Mouse (Mus musculus) gastrocnemius, postnatal 25 days (tissue): ENCODE results near the gene Actn3. TPM values are rescaled to one million over a fixed set of nuclear protein-coding genes. Genes with fewer than 3 reads are reported as not detected.
"Not testable (repeated sequence)": the region's sequence is repeated elsewhere in the genome, so short reads cannot be mapped to it uniquely, and the experiment has no call there.

Source experiments
- DNase-seq: peaks from one replicate; pipeline ENCODE4 v3.0.0; 2022
- long read RNA-seq, 2 experiments: library from polyadenylated mRNA; stranded (forward); transcript quantifications; one replicate each; pipeline ENCODE4 v2.0.0; 2021
- total RNA-seq, 2 experiments: library from RNA; stranded (reverse); gene quantifications; 1 replicate in 1 of 2; 2 replicates in 1 of 2; pipeline ENCODE4 v1.2.3; 2021

Gene Actn3
- 1,000 to 10,000 TPM; 7,181 to 7,860 TPM for total RNA-seq
- long read RNA-seq, experiment 1, transcript Actn3-202 (6 exons, 982 nt) = minor isoform, 72 of 4,863 reads
- long read RNA-seq, experiment 1, transcript Actn3-201 (21 exons, 2,887 nt) = major isoform, 3,500 of 4,863 reads
- long read RNA-seq, experiment 1, partial matches to known transcripts = 788 of 4,863 reads
- long read RNA-seq, experiment 1, other reads (novel, unspliced or antisense) = 503 of 4,863 reads
- long read RNA-seq, experiment 2, transcript Actn3-202 (6 exons, 982 nt) = minor isoform, 40 of 7,975 reads
- long read RNA-seq, experiment 2, transcript Actn3-201 (21 exons, 2,887 nt) = major isoform, 6,418 of 7,975 reads
- long read RNA-seq, experiment 2, partial matches to known transcripts = 1,093 of 7,975 reads
- long read RNA-seq, experiment 2, other reads (novel, unspliced or antisense) = 424 of 7,975 reads

GRCm38 (mm10) chr19:4877785-4878184 is at the start of gene Actn3:
Actn3 (minus strand) TSS chr19:4877909.
- DNase-seq = peak; percentile 83

- DNase-seq = no peak
Measured at GRCm38 (mm10) chr19:4925121-4925860, 47.6 kb upstream of the Actn3 start.

DNA sequence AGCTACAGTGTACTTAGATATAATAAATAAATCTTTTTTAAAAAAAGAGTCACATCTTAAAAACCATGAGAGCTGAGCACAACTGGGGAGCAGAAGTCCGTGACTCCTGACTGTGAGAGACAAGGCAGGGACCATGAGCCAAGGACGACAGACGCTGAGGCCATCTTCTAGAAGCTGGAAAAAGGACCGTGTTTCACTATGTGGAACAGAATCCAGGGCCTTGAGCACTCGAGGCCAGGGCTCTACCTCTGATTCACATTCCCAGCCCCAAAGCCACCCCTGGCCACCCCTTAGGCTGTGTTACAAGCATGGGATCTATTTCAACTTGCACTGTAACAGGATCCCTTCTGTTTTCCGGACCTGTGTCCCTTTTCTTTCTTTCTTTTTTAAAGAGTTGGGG is 41.9 kb upstream of the Actn3 start:
- DNase-seq = no peak

DNA sequence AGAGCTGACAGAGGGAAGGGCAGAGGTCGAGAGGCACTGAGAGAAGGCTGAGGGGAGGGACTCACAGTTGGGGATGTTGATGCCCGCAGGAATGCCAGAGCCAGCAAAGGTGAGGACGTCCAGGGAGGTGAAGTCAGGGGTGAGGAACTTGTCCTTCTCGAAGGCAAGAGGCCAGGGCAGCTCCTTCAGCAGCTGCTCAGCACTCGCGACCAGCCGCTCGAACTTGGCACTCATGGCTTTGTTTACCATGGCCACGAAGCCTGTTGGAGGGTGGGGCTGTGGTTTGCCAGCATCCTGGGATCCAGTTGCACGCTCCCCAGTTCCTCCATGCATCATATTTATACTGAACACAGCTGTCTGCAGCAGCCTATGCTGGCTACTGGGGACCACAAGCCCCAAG is 39.1 kb upstream of the Actn3 start:
- DNase-seq = no peak

DNA sequence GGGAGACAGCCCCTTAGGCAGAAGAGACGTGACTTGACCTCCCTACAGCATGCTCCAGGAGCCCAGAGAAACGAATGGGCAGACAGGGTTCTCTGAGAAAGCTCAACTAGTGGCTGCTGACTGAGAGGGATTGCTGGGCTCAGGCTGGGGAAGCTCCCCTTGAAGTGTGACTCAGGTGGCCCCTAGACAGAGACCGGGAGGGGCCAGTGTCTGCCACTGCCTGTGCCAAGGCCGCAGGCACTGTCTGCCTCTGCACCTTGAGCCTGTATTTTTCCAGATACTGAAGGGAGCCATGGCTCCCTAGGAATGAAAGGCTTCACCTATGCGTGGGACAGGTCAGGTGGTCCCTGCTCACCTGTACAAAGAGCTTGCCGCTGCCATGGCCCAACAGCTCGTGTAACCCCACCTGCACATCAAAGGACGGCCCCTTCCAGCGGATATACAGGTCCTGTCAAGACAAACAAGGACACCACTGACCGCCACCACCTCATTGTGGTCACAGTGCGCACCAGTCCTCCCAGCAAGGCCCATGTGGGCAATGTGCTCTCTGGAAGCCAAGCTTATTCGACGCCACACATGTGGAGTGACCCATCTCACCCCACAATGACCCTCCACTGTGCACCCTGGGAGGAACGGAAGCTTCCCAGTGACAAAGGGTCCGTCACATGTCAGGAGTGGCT is 38.4 kb upstream of the Actn3 start:
- DNase-seq = no peak

DNA sequence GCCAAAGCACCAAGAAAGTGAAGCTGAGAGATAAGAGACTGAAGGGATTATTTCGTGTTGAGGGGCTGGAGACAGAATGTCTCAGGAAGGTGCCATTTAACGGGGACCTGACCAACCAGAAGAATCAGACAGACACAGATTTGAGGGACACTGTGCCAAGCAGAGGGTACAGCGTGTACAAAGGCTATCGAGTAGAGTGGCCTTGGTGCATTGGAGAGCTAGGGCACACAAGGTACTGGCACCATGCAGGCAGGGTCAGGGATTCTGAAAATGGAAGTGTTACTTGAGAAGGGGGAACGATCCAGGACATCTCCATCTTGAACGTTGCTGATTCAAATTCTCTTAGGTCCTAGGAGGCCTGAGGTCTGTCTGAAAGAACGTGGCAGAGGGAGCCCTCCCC is 31.7 kb upstream of the Actn3 start:
- no peak for DNase-seq

DNA sequence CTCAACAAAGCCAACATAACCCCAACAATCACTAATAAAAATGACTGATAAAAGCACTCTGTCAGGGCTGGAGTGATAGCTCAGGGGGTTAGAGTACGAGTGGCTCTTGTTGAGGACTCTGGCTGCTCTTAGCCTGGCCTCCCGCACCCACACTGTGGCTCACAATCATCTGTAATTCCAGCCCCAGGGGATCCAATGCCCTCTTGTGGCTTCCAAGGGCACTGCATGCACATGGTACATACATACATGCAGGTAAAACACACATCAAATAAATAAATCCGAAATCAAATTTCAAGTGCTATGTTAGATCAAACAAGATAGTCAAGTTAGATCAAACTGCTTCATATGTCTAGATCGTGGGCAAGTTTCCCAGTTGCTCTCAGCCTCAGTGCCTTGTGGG is 30.4 kb upstream of the Actn3 start:
- no peak for DNase-seq

- peak; percentile 60 for DNase-seq
Measured at GRCm38 (mm10) chr19:4905979-4906794, 28.5 kb upstream of the Actn3 start, which contains the start of gene Bbs1. Bbs1 (minus strand) TSS chr19:4906628.

GRCm38 (mm10) chr19:4899888-4900287 is 22.2 kb upstream of the Actn3 start:
- no peak for DNase-seq

DNA sequence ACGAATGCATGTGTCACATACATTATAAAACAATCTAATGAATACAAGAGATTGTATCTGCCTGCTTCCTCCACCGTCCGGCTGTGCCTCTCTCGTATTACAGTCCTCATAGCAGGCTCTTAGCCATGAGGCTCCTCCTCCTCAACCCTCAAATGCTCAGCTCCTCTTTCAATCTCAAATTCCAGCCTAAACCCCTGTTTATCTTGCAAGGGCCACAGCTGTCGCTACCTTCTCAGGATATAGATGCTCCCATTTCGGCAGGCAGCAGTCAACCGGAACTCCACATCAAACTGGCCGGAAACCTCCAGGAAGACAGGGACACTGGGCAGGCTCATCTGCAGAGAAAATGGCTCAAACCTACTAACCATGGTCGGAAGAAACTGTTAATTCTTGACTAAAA is 21.3 kb upstream of the Actn3 start:
- DNase-seq = no peak

DNA sequence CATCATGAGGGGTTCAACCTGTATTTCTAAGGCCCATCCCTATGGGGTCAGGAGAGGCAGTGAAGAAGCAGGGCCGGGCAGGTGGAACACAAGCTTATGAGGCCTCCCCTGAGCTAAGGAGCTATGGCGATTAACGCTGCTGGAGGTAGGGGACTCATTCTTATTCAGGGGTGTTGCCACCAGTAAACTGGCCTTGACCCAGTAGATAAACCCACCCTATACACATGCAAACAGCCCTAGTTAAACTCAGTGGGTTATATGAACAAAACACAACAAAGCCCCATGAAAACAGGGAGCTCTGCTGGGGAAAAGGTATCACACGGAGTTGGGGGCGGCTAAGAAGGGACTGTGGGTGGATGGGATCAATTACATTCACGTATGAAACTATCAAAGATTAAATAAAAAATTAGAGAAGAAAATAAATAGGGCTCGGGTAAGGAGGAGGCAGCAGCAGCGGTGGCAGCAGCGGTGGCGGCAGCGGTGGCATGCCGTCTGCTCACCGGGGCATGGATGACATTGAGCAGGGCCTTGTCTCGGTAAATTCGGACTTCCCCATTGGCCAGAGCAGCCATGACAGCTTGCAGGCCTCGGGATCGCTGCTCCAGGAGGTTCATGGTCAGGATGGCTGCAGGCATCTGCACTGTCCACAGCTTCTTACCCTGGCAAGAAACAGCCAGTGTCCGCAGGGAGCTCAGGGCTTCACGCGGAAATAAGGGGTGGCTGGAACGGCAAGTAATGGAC is 19.2 kb upstream of the Actn3 start:
- no peak for DNase-seq

DNA sequence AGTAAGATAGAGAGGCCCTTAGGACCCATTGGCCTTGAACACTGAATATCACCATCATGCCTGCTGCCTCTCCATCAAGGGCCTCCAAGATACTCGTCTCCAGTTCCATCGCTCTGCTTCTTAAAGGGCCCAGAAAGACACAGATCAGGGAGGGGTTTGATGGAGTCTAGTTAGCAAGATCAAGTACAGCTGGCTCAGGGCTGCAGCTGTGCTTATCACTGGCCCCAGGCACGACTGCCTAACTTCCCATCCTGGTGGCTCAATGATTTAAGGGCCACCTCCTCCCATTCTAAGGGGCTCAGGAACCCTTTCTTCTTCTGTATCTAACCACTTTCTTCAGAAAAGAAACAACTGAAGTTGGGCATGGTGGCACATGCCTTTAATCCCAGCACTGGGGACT is 14.1 kb upstream of the Actn3 start:
- no peak for DNase-seq

DNA sequence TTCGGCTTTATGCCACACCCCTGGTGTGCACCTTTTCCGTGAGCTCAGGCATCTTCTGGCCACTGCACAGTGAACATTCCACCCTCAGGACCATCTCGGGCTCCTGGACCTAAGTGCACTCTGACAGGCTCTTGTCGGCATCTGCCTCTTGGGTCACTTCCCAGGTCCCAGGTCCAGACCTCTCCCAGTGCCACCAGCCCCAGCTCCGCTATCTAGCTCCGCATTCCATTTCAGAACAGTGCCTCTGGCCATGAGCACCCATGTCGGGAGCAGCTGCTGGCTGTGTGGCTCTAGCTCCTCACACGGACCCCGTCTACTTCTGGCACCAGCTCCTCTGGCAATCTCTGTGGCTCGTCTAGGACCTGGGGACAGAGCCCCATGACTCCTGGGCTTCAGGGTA is 12.1 kb upstream of the Actn3 start:
- no peak for DNase-seq

DNA sequence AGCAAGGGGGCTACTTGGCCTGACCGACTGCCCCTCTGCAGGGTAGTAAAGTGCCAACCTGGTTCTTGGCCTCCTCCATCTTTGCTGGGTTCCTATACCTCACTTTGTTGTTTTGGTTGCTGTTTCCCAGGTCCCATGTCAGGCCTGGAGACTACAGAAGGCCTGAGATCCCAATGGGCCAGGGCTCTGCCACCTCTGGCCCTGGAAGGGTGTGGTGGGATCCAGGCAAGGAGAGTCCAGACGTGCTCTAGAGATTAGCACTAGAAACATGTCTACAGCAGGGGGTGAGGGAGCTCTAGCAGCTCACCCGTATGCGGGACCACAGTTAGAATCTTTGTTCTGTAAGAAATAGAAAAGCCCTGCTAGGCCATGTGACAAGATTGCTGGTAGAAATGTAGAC is 6.3 kb upstream of the Actn3 start:
- DNase-seq = no peak

- DNase-seq = no peak
Measured at GRCm38 (mm10) chr19:4879324-4879703, 1.6 kb upstream of the Actn3 start.

DNA sequence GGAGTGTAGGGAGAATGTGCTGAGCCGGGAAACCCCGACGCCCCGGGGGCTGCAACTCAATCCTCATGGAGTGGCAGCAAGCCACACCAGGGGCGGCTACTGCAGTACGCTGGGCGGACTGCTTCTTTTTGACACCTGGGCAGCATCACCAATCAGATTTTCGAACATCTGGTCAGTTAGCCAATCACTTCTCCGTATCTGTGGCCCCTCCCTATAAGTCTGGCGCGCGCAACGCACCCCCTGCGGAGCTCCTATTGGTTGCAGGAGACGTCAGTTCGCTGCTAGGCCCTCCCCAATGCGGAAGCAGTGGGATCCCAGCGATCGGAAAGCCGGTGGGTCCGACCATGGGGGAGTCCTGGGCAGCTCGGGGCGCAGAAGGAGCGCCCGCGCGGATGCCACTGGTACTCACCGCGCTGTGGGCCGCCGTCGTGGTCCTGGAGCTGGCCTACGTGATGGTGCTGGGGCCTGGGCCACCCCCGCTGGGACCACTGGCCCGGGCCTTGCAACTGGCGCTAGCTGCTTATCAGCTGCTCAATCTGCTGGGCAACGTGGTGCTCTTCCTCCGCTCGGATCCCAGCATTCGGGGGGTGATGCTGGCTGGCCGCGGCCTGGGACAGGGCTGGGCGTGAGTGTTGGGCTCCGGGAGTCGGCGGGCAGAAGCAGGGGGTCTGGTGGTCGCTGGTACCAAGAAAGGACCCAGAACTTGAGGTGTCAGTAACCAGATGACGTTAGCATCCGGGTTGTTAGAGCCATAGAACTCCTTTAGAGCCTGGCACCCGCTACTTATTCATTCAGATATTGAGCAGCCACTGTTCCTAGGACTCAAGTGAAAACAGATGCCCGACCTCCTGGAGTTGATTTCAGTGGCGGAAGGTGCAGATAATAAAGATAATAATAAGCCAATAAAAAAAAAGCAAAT is 955 bp upstream of the Actn3 start, which contains the start of gene Zdhhc24:
Gene Zdhhc24, plus strand, starts transcription at position 264 of the 919 bp plus-strand sequence.
- DNase-seq = peak; percentile 95

GRCm38 (mm10) chr19:4876755-4877154 is 954 bp downstream of the Actn3 start:
- peak; percentile 78 for DNase-seq

DNA sequence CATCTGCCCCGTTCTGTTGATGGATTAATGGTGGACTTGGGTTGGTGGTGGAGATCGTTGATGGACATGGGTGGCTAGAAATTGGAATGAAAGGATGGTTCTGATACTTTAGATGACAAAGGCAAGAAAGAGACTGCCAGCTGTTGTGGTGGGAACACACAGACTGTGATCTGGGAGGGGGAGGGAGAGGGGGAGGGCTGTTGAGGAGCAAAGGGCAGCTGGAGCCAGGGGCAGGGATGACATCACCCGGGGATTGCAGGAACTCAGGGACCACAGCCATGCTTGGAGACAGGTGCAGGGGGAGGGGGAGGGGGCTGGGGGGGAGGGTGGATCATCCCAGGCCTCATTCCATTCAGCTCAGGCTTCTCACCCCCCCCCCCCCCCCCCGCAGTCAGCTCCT is 1.5 kb downstream of the Actn3 start:
- DNase-seq = peak; percentile 66

GRCm38 (mm10) chr19:4874613-4875012 is 3.1 kb downstream of the Actn3 start:
- DNase-seq = not testable (repeated sequence)

DNA sequence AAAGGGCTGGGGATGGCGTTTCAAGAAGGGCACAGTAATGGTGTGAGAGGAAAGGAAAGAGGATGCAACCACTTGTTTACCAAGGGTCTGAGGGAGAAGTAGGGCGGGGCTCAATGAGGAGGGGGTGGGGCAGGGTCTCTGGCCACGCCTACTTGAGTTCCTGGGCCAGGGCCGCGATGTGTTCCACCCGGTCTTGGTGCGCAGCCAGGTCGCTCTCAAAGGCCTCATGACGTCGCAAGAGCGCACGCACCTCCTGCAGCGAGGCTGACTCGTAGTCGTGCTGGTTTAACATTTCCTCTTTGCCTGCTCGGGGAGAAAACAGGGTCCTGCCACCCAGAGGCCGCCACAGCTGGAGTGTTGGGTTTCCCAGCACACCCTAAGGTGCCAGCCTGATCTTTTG is 12.6 kb downstream of the Actn3 start:
- DNase-seq = no peak
